Mouse (Mus musculus) erythroid progenitor cell, adult 5-6 weeks (primary cell): ENCODE results near the gene Mrps35. TPM values are rescaled to one million over a fixed set of nuclear protein-coding genes. Genes with fewer than 3 reads are reported as not detected.

Experiments used
- ATAC-seq: replicated peaks from 2 replicates; pipeline ENCODE4 v1.8.0; 2016; ENCODE audit warnings: moderate number of reproducible peaks, mild to moderate bottlenecking, moderate TSS enrichment, inconsistent platforms; ENCODE audit not compliant: poor library complexity, low FRiP score, severe bottlenecking
- total RNA-seq, 2 experiments: library from RNA; stranded (forward) in 1 of 2; stranded (reverse) in 1 of 2; fragments of 150-400 nt in 1 of 2; fragments of 186-747, 209-891 nt in 1 of 2; gene quantifications; 2 replicates each; pipeline versions ENCODE4 v1.2.3 to v1.2.4; 2015 to 2017; ENCODE audit warnings: low replicate concordance in 2 of 2

Gene Mrps35
- total RNA-seq, 2 experiments from 2014 or later: 28.9 to 50.0 TPM

- no peak for ATAC-seq
Measured at GRCm38 (mm10) chr6:147028396-147028795, 14.2 kb upstream of the Mrps35 start.

- ATAC-seq: no peak
Measured at GRCm38 (mm10) chr6:147029591-147029990, 13.0 kb upstream of the Mrps35 start.

- ATAC-seq: no peak
Measured at GRCm38 (mm10) chr6:147030096-147030885, 12.3 kb upstream of the Mrps35 start.

GRCm38 (mm10) chr6:147032303-147032925, 10.2 kb upstream of the Mrps35 start, which contains the start of gene Rep15:
Rep15 (plus strand) TSS chr6:147032584.
- no peak for ATAC-seq

GRCm38 (mm10) chr6:147043633-147044032, 1.1 kb downstream of the Mrps35 start:
- ATAC-seq: no peak

- no peak for ATAC-seq
Measured at GRCm38 (mm10) chr6:147049239-147049805, 6.8 kb downstream of the Mrps35 start.

- ATAC-seq: no peak
Measured at GRCm38 (mm10) chr6:147051666-147052065, 9.1 kb downstream of the Mrps35 start.

GRCm38 (mm10) chr6:147052440-147052839, 9.9 kb downstream of the Mrps35 start:
- ATAC-seq: no peak

- ATAC-seq: no peak
Measured at GRCm38 (mm10) chr6:147053785-147054646, 11.5 kb downstream of the Mrps35 start.

- ATAC-seq: no peak
Measured at GRCm38 (mm10) chr6:147055374-147055977, 12.9 kb downstream of the Mrps35 start.

GRCm38 (mm10) chr6:147059326-147059725, 16.8 kb downstream of the Mrps35 start:
- no peak for ATAC-seq

- no peak for ATAC-seq
Measured at GRCm38 (mm10) chr6:147061630-147062029, 19.1 kb downstream of the Mrps35 start.

GRCm38 (mm10) chr6:147062034-147062433, 19.5 kb downstream of the Mrps35 start:
- ATAC-seq: no peak

GRCm38 (mm10) chr6:147062694-147063093, 20.1 kb downstream of the Mrps35 start:
- no peak for ATAC-seq

GRCm38 (mm10) chr6:147064226-147064943, 21.8 kb downstream of the Mrps35 start:
- ATAC-seq: no peak

GRCm38 (mm10) chr6:147064944-147065261, 22.3 kb downstream of the Mrps35 start:
- no peak for ATAC-seq

- ATAC-seq: no peak
Measured at GRCm38 (mm10) chr6:147075808-147076387, 33.3 kb downstream of the Mrps35 start.

- no peak for ATAC-seq
Measured at GRCm38 (mm10) chr6:147076878-147077277, 34.3 kb downstream of the Mrps35 start.

- ATAC-seq: no peak
Measured at GRCm38 (mm10) chr6:147079919-147080318, 37.4 kb downstream of the Mrps35 start.
